Mouse (Mus musculus): Measurements from ENCODE around the gene Mrps33. TPM values are rescaled to one million over a fixed set of nuclear protein-coding genes. Genes with fewer than 3 reads are reported as not detected.

Mrps33 gene
- polyA plus RNA-seq, 1 experiment from 2014 or later, result 225 TPM

GRCm38 (mm10) chr6:39783521-39783920 is 27.3 kb downstream of the Mrps33 start:
- Histone ChIP-seq H3K4me2 (replicated peaks) (no peak overlapping the region), H3K27ac (no peak overlapping the region), H3K27me3 (ENCODE audit: control insufficient read depth, insufficient read depth, low read length) (no peaks in the 10 kb centered on the region), H3K9me3 (ENCODE audit: control insufficient read depth, low read length) (no peaks in the 10 kb centered on the region), H3K4me1 (replicated peaks; ENCODE audit: control insufficient read depth, insufficient read depth, low read length) (peaks cover 13% of the 10 kb centered on the region), H3K9ac (no peak overlapping the region), H3K4me3 (replicated peaks; ENCODE audit: low read length) (no peak overlapping the region), H3K36me3 (replicated peaks; ENCODE audit: control insufficient read depth, insufficient read depth) (no peaks in the 10 kb centered on the region)
- DNase-seq (ENCODE audit: low spot score) (no peak), ATAC-seq (ENCODE audit: low FRiP score) (no peak)
- 62% methylated on average over 7 of the region's 7 CpGs for WGBS

GRCm38 (mm10) chr6:39782618-39783017 is 28.2 kb downstream of the Mrps33 start:
- no peaks in the 10 kb centered on the region for H3K9me3 ChIP-seq (ENCODE audit: control insufficient read depth, low read length)
- DNase-seq (ENCODE audit: low spot score) (peak; percentile 50), ATAC-seq (ENCODE audit: low FRiP score) (no peak)
- no peaks in the 10 kb centered on the region for H3K27me3 ChIP-seq (ENCODE audit: control insufficient read depth, insufficient read depth, low read length)
- H3K4me2 ChIP-seq (replicated peaks), result no peak overlapping the region
- H3K36me3 ChIP-seq (replicated peaks; ENCODE audit: control insufficient read depth, insufficient read depth), result no peaks in the 10 kb centered on the region
- peaks cover 9% of the 10 kb centered on the region for H3K4me1 ChIP-seq (replicated peaks; ENCODE audit: control insufficient read depth, insufficient read depth, low read length)
- H3K9ac ChIP-seq, result no peak overlapping the region
- no peak overlapping the region for H3K4me3 ChIP-seq (replicated peaks; ENCODE audit: low read length)
- H3K27ac ChIP-seq, result no peak overlapping the region
- WGBS, result 35% methylated on average over 3 of the region's 3 CpGs

GRCm38 (mm10) chr6:39781766-39782530 is 28.8 kb downstream of the Mrps33 start:
- no peak overlapping the region for H3K9ac ChIP-seq
- H3K4me3 ChIP-seq (replicated peaks; ENCODE audit: low read length), result no peak overlapping the region
- DNase-seq (ENCODE audit: low spot score), result no peak
- H3K4me1 ChIP-seq (replicated peaks; ENCODE audit: control insufficient read depth, insufficient read depth, low read length), result peaks cover 8% of the 10 kb centered on the region; the same call in 1 of the 2 replicates
- ATAC-seq (ENCODE audit: low FRiP score), result no peak
- H3K27ac ChIP-seq, result no peak overlapping the region
- no peaks in the 10 kb centered on the region for H3K27me3 ChIP-seq (ENCODE audit: control insufficient read depth, insufficient read depth, low read length)
- no peaks in the 10 kb centered on the region for H3K36me3 ChIP-seq (replicated peaks; ENCODE audit: control insufficient read depth, insufficient read depth)
- 61% methylated on average over 17 of the region's 17 CpGs for WGBS
- H3K9me3 ChIP-seq (ENCODE audit: control insufficient read depth, low read length), result no peaks in the 10 kb centered on the region
- H3K4me2 ChIP-seq (replicated peaks), result peak overlapping the region; percentile 57

- Histone ChIP-seq H3K36me3 (replicated peaks; ENCODE audit: control insufficient read depth, insufficient read depth) (no peaks in the 10 kb centered on the region), H3K4me3 (replicated peaks; ENCODE audit: low read length) (peak overlapping the region; percentile 16), H3K4me2 (replicated peaks) (peak overlapping the region; percentile 57), H3K4me1 (replicated peaks; ENCODE audit: control insufficient read depth, insufficient read depth, low read length) (peaks cover 8% of the 10 kb centered on the region; the same call in 1 of the 2 replicates), H3K9ac (peak overlapping the region; percentile 43), H3K27ac (peak overlapping the region; percentile 71), H3K27me3 (ENCODE audit: control insufficient read depth, insufficient read depth, low read length) (no peaks in the 10 kb centered on the region), H3K9me3 (ENCODE audit: control insufficient read depth, low read length) (no peaks in the 10 kb centered on the region)
- DNase-seq (ENCODE audit: low spot score) (no peak), ATAC-seq (ENCODE audit: low FRiP score) (no peak)
- WGBS, result 2% methylated on average over 18 of the region's 18 CpGs
These were observed 29.7 kb downstream of the Mrps33 start for GRCm38 (mm10) chr6:39780857-39781666.

- DNase-seq (ENCODE audit: low spot score) (no peak), ATAC-seq (ENCODE audit: low FRiP score) (no peak)
- no peak overlapping the region for H3K4me2 ChIP-seq (replicated peaks)
- H3K36me3 ChIP-seq (replicated peaks; ENCODE audit: control insufficient read depth, insufficient read depth), result no peaks in the 10 kb centered on the region
- peaks cover 8% of the 10 kb centered on the region; the same call in 1 of the 2 replicates for H3K4me1 ChIP-seq (replicated peaks; ENCODE audit: control insufficient read depth, insufficient read depth, low read length)
- H3K9ac ChIP-seq, result no peak overlapping the region
- H3K27ac ChIP-seq, result no peak overlapping the region
- no peak overlapping the region for H3K4me3 ChIP-seq (replicated peaks; ENCODE audit: low read length)
- 87% methylated on average over 1 of the region's 1 CpGs for WGBS
- H3K9me3 ChIP-seq (ENCODE audit: control insufficient read depth, low read length), result no peaks in the 10 kb centered on the region
- no peaks in the 10 kb centered on the region for H3K27me3 ChIP-seq (ENCODE audit: control insufficient read depth, insufficient read depth, low read length)
These were observed 32.3 kb downstream of the Mrps33 start for GRCm38 (mm10) chr6:39778506-39778905.

GRCm38 (mm10) chr6:39776275-39776674 is 34.5 kb downstream of the Mrps33 start:
- Histone ChIP-seq H3K9me3 (ENCODE audit: control insufficient read depth, low read length) (no peaks in the 10 kb centered on the region), H3K27ac (no peak overlapping the region), H3K27me3 (ENCODE audit: control insufficient read depth, insufficient read depth, low read length) (no peaks in the 10 kb centered on the region), H3K36me3 (replicated peaks; ENCODE audit: control insufficient read depth, insufficient read depth) (no peaks in the 10 kb centered on the region), H3K4me1 (replicated peaks; ENCODE audit: control insufficient read depth, insufficient read depth, low read length) (peaks cover 7% of the 10 kb centered on the region; the same call in 1 of the 2 replicates), H3K4me3 (replicated peaks; ENCODE audit: low read length) (no peak overlapping the region), H3K4me2 (replicated peaks) (no peak overlapping the region), H3K9ac (no peak overlapping the region)
- DNase-seq (ENCODE audit: low spot score), result no peak
- no peak for ATAC-seq (ENCODE audit: low FRiP score)
- WGBS, result 93% methylated on average over 6 of the region's 6 CpGs

GRCm38 (mm10) chr6:39775029-39775428 is 35.8 kb downstream of the Mrps33 start:
- DNase-seq (ENCODE audit: low spot score), result no peak
- no peak overlapping the region for H3K4me3 ChIP-seq (replicated peaks; ENCODE audit: low read length)
- no peak overlapping the region for H3K27ac ChIP-seq
- no peaks in the 10 kb centered on the region for H3K36me3 ChIP-seq (replicated peaks; ENCODE audit: control insufficient read depth, insufficient read depth)
- H3K4me1 ChIP-seq (replicated peaks; ENCODE audit: control insufficient read depth, insufficient read depth, low read length), result no peaks in the 10 kb centered on the region
- no peak for ATAC-seq (ENCODE audit: low FRiP score)
- 87% methylated on average over 9 of the region's 9 CpGs for WGBS
- H3K4me2 ChIP-seq (replicated peaks), result no peak overlapping the region
- H3K9me3 ChIP-seq (ENCODE audit: control insufficient read depth, low read length), result no peaks in the 10 kb centered on the region
- H3K9ac ChIP-seq, result no peak overlapping the region
- no peaks in the 10 kb centered on the region for H3K27me3 ChIP-seq (ENCODE audit: control insufficient read depth, insufficient read depth, low read length)

- H3K27me3 ChIP-seq (ENCODE audit: control insufficient read depth, insufficient read depth, low read length), result no peaks in the 10 kb centered on the region
These were observed 53.6 kb downstream of the Mrps33 start for GRCm38 (mm10) chr6:39757229-39757628.

More at GRCm38 (mm10) chr6:39757229-39757628, 53.6 kb downstream of the Mrps33 start:
- H3K27ac ChIP-seq, result no peak overlapping the region
- no peaks in the 10 kb centered on the region for H3K36me3 ChIP-seq (replicated peaks; ENCODE audit: control insufficient read depth, insufficient read depth)
- H3K4me3 ChIP-seq (replicated peaks; ENCODE audit: low read length), result no peak overlapping the region
- no peak overlapping the region for H3K4me2 ChIP-seq (replicated peaks)
- H3K9ac ChIP-seq, result no peak overlapping the region
- no peaks in the 10 kb centered on the region for H3K4me1 ChIP-seq (replicated peaks; ENCODE audit: control insufficient read depth, insufficient read depth, low read length)
- 74% methylated on average over 2 of the region's 2 CpGs for WGBS
- no peaks in the 10 kb centered on the region for H3K9me3 ChIP-seq (ENCODE audit: control insufficient read depth, low read length)
- no peak for DNase-seq (ENCODE audit: low spot score)
- ATAC-seq (ENCODE audit: low FRiP score), result no peak
